Mouse (Mus musculus) bone marrow macrophage, adult 2 months (primary cell): ENCODE data around the gene Erc2.

Experiments used
- CTCF ChIP-seq: IDR thresholded peaks from 2 replicates; pipeline ENCODE4 v1.5.1; 2012; ENCODE audit warnings: low read depth, mild to moderate bottlenecking, low read length, moderate library complexity
- POLR2A ChIP-seq: IDR thresholded peaks from 2 replicates; pipeline ENCODE4 v1.6.1; 2012; ENCODE audit warnings: mild to moderate bottlenecking, low read depth, low read length, borderline replicate concordance

GRCm38 (mm10) chr14:27596265-27596664, 26.0 kb upstream of the Erc2 start:
- TF ChIP-seq CTCF (peak; percentile 43; the same call in 1 of the 2 replicates), POLR2A (no peak)
